Mouse (Mus musculus) midbrain, embryonic 12.5 days (tissue): Measurements from ENCODE around the gene Ifit3b. TPM values are rescaled to one million over a fixed set of nuclear protein-coding genes. Genes with fewer than 3 reads are reported as not detected.
"Not testable (repeated sequence)": the region's sequence is repeated elsewhere in the genome, so short reads cannot be mapped to it uniquely, and the experiment has no call there.

ENCODE experiments used
- ATAC-seq: fragments of 200-750 bp; cut with Nextera tagmentation; 2 replicates; pipeline ENCODE4 v1.8.0; 2017; ENCODE audit warnings: low read depth, moderate TSS enrichment, moderate library complexity; ENCODE audit not compliant: low FRiP score
- H3K27ac ChIP-seq: fragments of 300-500 bp; sonication (generic); replicated peaks from 2 replicates; pipeline ENCODE4 v1.5.1; 2016; ENCODE audit warnings: mild to moderate bottlenecking
- H3K27me3 ChIP-seq: fragments of 300-500 bp; sonication (generic); 2 replicates; pipeline ENCODE4 v1.6.1; 2016; ENCODE audit warnings: mild to moderate bottlenecking
- H3K36me3 ChIP-seq: fragments of 300-500 bp; sonication (generic); 2 replicates; pipeline ENCODE4 v1.6.1; 2016
- H3K4me1 ChIP-seq: fragments of 300-500 bp; sonication (generic); 2 replicates; pipeline ENCODE4 v1.6.1; 2016
- H3K4me2 ChIP-seq: fragments of 300-500 bp; sonication (generic); replicated peaks from 2 replicates; pipeline ENCODE4 v1.6.1; 2016; ENCODE audit warnings: mild to moderate bottlenecking, moderate library complexity
- H3K4me3 ChIP-seq: fragments of 300-500 bp; sonication (generic); 2 replicates; pipeline ENCODE4 v1.5.1; 2016; ENCODE audit warnings: mild to moderate bottlenecking
- H3K9ac ChIP-seq: fragments of 300-500 bp; sonication (generic); replicated peaks from 2 replicates; pipeline ENCODE4 v1.6.1; 2016; ENCODE audit warnings: mild to moderate bottlenecking, moderate library complexity
- H3K9me3 ChIP-seq: fragments of 300-500 bp; sonication (generic); 2 replicates; pipeline ENCODE4 v1.6.1; 2016; ENCODE audit warnings: mild to moderate bottlenecking
- WGBS: fragments of 180-500 bp; shearing (Covaris S2); methylation state at CpG from one replicate; pipeline ENCODE4 v1.1.7; 2016; 5-methylcytosine and 5-hydroxymethylcytosine counted together
- polyA plus RNA-seq: library from polyadenylated mRNA; unstranded; fragments of >200 nt; fragmentation: Nextera tagmentation; extraction: Ambion mirVana; gene quantifications from 2 replicates; pipeline ENCODE4 v1.2.1, GENCODE M21; 2016

Ifit3b gene
- polyA plus RNA-seq, 1 experiment from 2014 or later: 0.15 TPM

DNA sequence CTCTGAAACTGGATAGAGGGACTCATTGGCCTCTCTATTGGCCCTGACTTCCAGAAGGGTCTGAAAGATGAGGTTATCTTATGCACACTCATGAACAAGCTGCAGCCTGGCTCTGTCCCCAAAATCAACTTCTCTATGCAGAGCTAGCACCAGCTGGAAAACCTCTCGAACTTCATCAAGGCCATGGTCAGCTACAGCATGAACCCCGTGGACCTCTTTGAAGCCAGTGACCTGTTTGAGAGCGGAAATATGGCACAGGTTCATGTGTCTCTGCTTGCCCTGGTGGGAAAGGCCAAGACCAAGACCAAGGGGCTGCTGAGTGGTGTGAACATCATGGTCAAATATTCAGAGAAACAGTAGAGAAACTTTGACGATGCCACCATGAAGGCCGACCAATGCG lies 16.0 kb downstream of the Ifit3b start:
- ATAC-seq: no peak
- H3K36me3 ChIP-seq: no peaks in the 10 kb centered on the region
- no peaks in the 10 kb centered on the region for H3K27me3 ChIP-seq
- no peak overlapping the region for H3K4me3 ChIP-seq
- 89% methylated on average over 6 of the region's 6 CpGs for WGBS
- H3K27ac ChIP-seq: no peak overlapping the region
- H3K9me3 ChIP-seq: no peaks in the 10 kb centered on the region
- no peak overlapping the region for H3K4me2 ChIP-seq
- H3K4me1 ChIP-seq: no peaks in the 10 kb centered on the region
- no peak overlapping the region for H3K9ac ChIP-seq

DNA sequence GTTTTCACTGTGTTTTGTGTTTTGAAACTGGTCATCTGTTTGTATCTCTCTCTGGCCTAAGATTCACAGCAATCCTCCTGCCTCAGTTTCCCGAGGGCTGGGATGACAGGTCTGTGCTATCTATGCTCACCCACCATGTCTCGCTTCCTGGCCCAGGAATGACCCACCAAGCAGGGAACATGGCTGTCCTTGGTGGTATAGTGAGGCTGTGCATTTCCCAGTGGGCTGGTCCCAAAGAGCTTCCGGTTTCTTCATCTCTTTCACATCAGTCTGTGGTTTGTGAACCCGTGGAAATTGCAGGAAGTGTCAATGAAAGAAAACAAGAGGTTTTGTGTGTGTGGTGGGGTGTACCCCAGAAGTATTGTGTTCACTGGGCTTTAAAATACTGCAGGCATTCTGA lies 16.9 kb downstream of the Ifit3b start:
- no peaks in the 10 kb centered on the region for H3K27me3 ChIP-seq
- no peak overlapping the region for H3K4me2 ChIP-seq
- H3K27ac ChIP-seq: no peak overlapping the region
- H3K9ac ChIP-seq: no peak overlapping the region
- no peaks in the 10 kb centered on the region for H3K9me3 ChIP-seq
- 84% methylated on average over 4 of the region's 4 CpGs for WGBS
- no peaks in the 10 kb centered on the region for H3K36me3 ChIP-seq
- no peaks in the 10 kb centered on the region for H3K4me1 ChIP-seq
- H3K4me3 ChIP-seq: no peak overlapping the region
- no peak for ATAC-seq

DNA sequence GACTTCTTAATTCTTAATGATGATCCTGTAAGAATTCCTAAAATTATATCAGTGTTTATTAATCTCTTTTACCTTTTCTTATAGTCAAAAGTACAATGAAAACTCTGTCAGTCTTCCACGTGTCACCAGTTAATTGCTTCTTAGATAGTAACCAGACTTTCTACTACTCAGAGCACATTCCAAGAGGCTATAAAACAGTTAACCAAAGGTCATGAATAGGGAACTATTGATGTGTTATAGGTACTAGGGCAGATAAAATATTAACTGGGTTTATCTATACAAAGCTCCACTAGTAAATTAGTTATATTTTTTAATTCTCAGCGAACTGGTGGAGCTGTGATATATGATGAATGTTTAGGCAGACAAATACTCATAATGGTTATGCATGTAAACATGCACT lies 19.7 kb downstream of the Ifit3b start:
- Histone ChIP-seq H3K9me3 (no peaks in the 10 kb centered on the region), H3K4me2 (no peak overlapping the region), H3K36me3 (no peaks in the 10 kb centered on the region), H3K9ac (no peak overlapping the region), H3K27me3 (no peaks in the 10 kb centered on the region), H3K27ac (no peak overlapping the region), H3K4me1 (no peaks in the 10 kb centered on the region), H3K4me3 (no peak overlapping the region)
- 78% methylated on average over 2 of the region's 2 CpGs for WGBS
- no peak for ATAC-seq

DNA sequence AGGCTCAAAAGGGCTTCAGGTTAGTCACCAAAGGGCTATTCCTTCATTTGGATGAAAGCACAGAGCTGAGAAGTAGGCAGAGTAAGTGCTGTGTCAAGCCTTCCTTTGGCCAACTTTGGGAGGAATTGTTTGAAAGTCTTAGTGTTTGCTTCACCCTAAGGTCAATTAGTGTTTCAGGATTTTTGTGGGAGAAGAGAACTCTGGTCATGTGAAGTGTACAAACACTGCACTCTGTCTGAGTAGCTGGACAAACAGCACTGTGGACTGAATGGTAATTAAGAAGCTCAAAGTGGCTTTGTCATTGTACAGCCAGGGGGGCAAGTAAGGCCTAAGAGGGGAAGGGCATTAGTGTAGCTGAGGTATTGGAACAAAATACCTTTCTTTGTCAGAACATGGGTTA lies 23.7 kb downstream of the Ifit3b start:
- Histone ChIP-seq H3K36me3 (no peaks in the 10 kb centered on the region), H3K4me2 (no peak overlapping the region), H3K4me1 (no peaks in the 10 kb centered on the region), H3K9ac (no peak overlapping the region), H3K4me3 (no peak overlapping the region), H3K9me3 (no peaks in the 10 kb centered on the region), H3K27me3 (no peaks in the 10 kb centered on the region), H3K27ac (no peak overlapping the region)
- ATAC-seq: no peak

DNA sequence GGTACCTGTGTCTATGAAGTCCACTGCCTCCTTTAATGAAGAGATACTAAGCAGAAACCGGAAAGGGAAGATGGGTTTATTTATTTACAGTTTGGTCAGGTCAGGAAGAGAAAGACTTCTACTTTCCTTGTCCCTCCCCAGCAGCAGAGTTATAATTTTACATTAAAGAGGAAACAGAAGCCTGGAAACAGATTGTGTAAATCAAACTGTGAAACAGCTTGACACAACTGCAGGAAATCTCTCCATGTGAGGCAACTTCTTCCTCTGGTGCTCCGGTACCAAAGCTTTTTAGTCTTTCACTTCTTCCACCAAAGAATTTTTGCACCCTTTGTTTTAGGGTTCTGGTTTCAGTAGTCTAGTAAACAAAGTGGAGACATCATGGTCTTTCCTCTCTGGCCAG lies 25.7 kb downstream of the Ifit3b start:
- Histone ChIP-seq H3K36me3 (no peaks in the 10 kb centered on the region), H3K9ac (no peak overlapping the region), H3K4me2 (no peak overlapping the region), H3K4me3 (no peak overlapping the region), H3K27me3 (peaks cover 3% of the 10 kb centered on the region; the same call in 1 of the 2 replicates), H3K27ac (no peak overlapping the region), H3K9me3 (no peaks in the 10 kb centered on the region), H3K4me1 (no peaks in the 10 kb centered on the region)
- WGBS: 90% methylated on average over 2 of the region's 2 CpGs
- ATAC-seq: no peak

DNA sequence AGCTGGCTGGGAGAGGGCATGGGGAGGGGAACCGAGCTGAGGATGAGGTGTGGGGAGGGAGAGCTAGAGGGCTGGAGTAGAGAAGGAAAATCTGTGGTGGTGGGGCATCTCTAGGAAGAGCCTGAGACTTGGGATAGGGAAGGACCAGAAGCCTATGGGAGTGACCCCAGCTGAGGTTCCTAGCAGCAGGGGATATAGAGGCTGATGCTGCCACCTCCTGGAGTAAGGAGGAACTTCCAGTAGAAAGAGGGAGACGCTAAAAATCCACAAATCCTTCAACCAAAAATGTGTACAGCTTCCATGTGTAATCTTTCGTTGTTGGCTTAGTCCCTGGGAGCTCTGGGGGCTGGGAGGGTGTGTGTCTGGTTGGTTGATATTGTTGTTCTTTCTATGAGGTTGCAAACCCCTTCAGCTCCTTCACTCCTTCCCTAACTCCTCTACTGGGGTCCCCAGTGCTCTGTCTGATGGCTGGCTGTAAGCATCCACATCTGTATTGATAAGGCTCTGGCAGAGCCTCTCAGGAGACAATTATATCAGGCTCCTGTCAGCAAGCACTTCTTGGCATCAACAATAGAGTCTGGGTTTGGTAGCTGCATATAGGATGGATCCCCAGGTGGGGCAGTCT lies 29.3 kb downstream of the Ifit3b start:
- H3K27ac ChIP-seq: no peak overlapping the region
- H3K9ac ChIP-seq: no peak overlapping the region
- WGBS: 6% methylated on average over 3 of the region's 3 CpGs
- H3K4me2 ChIP-seq: no peak overlapping the region
- H3K27me3 ChIP-seq: peaks cover 3% of the 10 kb centered on the region; the same call in 1 of the 2 replicates
- ATAC-seq: peak; percentile 70; the same call in 1 of the 2 replicates
- no peaks in the 10 kb centered on the region for H3K4me1 ChIP-seq
- H3K36me3 ChIP-seq: no peaks in the 10 kb centered on the region
- H3K9me3 ChIP-seq: no peaks in the 10 kb centered on the region
- H3K4me3 ChIP-seq: no peak overlapping the region

DNA sequence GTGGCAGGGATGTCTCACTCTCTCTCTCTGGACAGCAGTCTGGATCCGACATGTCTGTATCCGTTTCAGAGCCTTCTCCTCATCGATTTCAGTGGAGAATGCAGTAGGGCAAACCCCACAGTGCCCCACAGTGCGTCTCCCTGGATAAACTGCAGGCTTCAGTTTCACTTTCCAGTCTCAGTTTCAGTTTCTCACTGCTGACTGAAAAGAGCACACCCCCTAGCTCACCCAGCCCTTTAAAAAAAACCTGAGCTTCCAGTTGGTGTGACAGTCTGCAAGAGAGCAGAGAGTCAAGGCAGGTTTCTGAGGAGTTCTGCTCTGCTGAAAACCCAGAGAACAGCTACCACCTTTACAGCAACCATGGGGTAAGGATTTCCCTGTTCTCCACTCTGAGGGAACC lies 32.9 kb downstream of the Ifit3b start, which contains the start of the genes Ifit1bl2 and Ifit1:
Ifit1bl2 (minus strand) TSS at position 121 of the 400 bp plus-strand sequence.
Ifit1 (plus strand) TSS at position 249 of the 400 bp plus-strand sequence.
- WGBS: 60% methylated on average over 4 of the region's 4 CpGs
- Histone ChIP-seq H3K36me3 (no peaks in the 10 kb centered on the region), H3K4me1 (no peaks in the 10 kb centered on the region), H3K4me2 (no peak within 1 kb of the TSS), H3K27me3 (peaks cover 3% of the 10 kb centered on the region; the same call in 1 of the 2 replicates), H3K4me3 (no peak within 1 kb of the TSS), H3K27ac (no peak within 1 kb of the TSS), H3K9ac (no peak within 1 kb of the TSS), H3K9me3 (no peaks in the 10 kb centered on the region)
- no peak for ATAC-seq

DNA sequence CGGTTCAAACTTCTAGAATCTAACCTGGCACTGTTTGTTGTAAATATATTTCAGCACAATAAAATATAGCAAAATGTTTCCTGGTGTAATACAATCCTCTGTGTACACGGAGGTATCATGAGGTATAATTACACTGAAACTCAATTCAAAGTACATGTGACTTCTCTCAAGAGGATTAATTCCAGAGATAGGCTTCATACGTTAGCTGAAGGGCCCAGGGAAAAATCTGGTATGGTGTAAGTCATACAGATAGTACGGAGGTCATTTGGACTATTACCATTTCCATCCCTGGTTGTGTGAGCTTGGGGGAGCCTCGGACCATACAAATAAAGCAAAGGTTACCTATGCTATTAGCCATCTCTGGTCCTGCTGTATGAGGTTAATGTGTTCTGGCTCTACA lies 34.8 kb downstream of the Ifit3b start:
- no peak overlapping the region for H3K27ac ChIP-seq
- H3K4me3 ChIP-seq: no peak overlapping the region
- H3K4me1 ChIP-seq: no peaks in the 10 kb centered on the region
- H3K36me3 ChIP-seq: no peaks in the 10 kb centered on the region
- H3K9me3 ChIP-seq: no peaks in the 10 kb centered on the region
- H3K27me3 ChIP-seq: peaks cover 2% of the 10 kb centered on the region; the same call in 1 of the 2 replicates
- WGBS: 77% methylated on average over 5 of the region's 5 CpGs
- no peak overlapping the region for H3K9ac ChIP-seq
- ATAC-seq: no peak
- H3K4me2 ChIP-seq: no peak overlapping the region

DNA sequence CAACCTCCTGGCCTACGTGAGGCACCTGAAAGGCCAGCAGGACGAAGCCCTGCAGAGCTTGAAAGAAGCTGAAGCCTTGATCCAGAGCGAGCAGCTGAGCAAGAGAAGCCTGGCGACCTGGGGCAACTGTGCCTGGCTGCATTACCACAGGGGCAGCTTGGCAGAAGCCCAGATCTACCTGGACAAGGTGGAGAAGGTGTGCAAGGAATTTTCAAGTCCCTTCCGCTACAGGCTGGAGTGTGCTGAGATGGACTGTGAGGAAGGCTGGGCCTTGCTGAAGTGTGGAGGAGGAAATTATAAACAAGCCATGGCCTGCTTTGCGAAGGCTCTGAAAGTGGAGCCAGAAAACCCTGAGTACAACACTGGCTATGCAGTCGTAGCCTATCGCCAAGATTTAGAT lies 39.9 kb downstream of the Ifit3b start:
- not testable (repeated sequence) for H3K9me3 ChIP-seq, H3K4me2 ChIP-seq, H3K36me3 ChIP-seq, H3K4me1 ChIP-seq, H3K27me3 ChIP-seq, H3K9ac ChIP-seq, ATAC-seq, H3K27ac ChIP-seq, H3K4me3 ChIP-seq
- WGBS: 81% methylated on average over 8 of the region's 8 CpGs

DNA sequence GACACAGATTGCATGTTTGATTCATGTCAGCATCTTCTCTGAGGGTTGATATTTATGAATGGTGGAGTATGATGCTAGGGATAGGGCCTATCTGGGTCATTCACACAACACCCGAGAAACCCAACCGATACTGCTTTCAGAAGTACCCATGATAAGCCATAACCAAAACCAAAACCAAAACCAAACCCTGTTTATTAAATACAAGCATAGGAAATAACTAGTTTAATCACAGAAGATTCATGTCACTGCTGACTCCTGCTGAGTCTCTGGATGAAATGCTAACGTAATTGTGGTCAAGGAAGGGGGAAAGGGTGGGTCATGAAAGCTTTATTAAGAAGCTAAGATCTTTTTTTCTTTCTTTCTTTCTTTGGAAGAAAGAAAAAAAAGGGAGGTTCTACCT lies 42.5 kb downstream of the Ifit3b start:
- H3K4me2 ChIP-seq: no peak overlapping the region
- H3K9me3 ChIP-seq: no peaks in the 10 kb centered on the region
- ATAC-seq: no peak
- no peak overlapping the region for H3K27ac ChIP-seq
- H3K9ac ChIP-seq: no peak overlapping the region
- H3K4me1 ChIP-seq: no peaks in the 10 kb centered on the region
- H3K36me3 ChIP-seq: no peaks in the 10 kb centered on the region
- no peak overlapping the region for H3K4me3 ChIP-seq
- no peaks in the 10 kb centered on the region for H3K27me3 ChIP-seq
- 88% methylated on average over 3 of the region's 3 CpGs for WGBS

DNA sequence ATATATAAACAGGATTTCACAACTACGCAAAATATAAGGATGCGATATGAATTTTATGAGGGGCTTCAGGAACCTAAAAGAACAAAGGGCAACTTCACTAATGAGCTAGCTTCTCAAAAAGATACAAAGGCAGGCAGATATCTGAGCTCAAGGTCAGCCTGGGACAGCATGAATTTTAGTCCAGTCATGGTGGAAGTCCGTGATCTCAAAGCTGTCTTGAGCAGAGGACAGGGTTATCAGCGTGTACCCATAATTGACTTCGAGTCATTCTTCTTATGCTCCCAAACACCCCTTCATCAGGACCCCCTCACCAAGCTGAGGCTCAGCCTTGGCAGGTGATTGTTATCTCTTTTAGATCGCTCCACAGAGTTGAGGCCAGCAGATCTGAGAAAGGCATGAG lies 43.2 kb downstream of the Ifit3b start:
- WGBS: 91% methylated on average over 6 of the region's 6 CpGs
- Histone ChIP-seq H3K4me3 (no peak overlapping the region), H3K4me2 (no peak overlapping the region), H3K27me3 (no peaks in the 10 kb centered on the region), H3K9me3 (no peaks in the 10 kb centered on the region), H3K4me1 (no peaks in the 10 kb centered on the region), H3K9ac (no peak overlapping the region), H3K27ac (no peak overlapping the region), H3K36me3 (no peaks in the 10 kb centered on the region)
- no peak for ATAC-seq

DNA sequence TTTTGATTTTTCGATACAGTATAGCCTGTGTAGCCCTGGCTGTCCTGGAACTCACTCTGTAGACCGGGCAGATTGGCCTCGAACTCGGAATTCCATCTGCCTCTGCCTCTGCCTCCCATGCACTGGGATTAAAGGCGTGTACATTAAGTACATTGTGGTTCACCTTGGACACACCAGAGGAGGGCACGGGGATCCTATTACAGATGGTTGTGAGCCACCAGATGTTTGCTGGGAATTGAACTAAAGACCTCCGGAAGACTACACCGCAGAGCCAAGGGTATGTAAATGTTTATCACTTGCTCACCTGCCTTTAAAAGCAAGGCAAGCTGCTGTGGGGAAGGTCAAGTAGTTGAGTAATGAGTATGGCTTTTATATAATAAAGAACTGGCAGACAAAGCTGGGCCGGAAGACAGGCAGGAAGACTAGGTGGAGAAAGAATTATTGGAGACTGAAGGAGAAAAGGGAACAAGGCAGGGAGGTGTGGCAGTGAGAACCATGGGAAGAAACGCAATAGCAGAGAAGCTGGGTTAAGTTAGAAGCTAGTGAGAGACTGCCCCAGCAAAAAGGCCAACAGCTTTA lies 47.5 kb downstream of the Ifit3b start:
- Histone ChIP-seq H3K4me2 (no peak overlapping the region), H3K4me3 (no peak overlapping the region), H3K9ac (no peak overlapping the region), H3K27ac (no peak overlapping the region), H3K27me3 (no peaks in the 10 kb centered on the region), H3K4me1 (no peaks in the 10 kb centered on the region), H3K9me3 (no peaks in the 10 kb centered on the region), H3K36me3 (no peaks in the 10 kb centered on the region)
- no peak for ATAC-seq
- 87% methylated on average over 10 of the region's 10 CpGs for WGBS
